Mouse (Mus musculus) right cerebral cortex, postnatal 4 days (tissue): ENCODE data around the gene Amz1.
A peak's percentile ranks its signal among the peaks of the same experiment; 100 is the strongest.

ENCODE experiments used
- DNase-seq: peaks from one replicate; pipeline ENCODE4 v3.0.0-alpha.2; 2022

Amz1 gene

GRCm38 (mm10) chr5:140723822-140724221 is at the start of gene Amz1:
Amz1 (plus strand) TSS chr5:140724127.
- DNase-seq = peak; percentile 78

GRCm38 (mm10) chr5:140675079-140675478 is 48.8 kb upstream of the Amz1 start:
- DNase-seq = no peak

GRCm38 (mm10) chr5:140675640-140676039 is 48.3 kb upstream of the Amz1 start:
- DNase-seq = no peak

GRCm38 (mm10) chr5:140677137-140677536 is 46.8 kb upstream of the Amz1 start:
- DNase-seq = no peak

GRCm38 (mm10) chr5:140680051-140680450 is 43.9 kb upstream of the Amz1 start:
- no peak for DNase-seq

GRCm38 (mm10) chr5:140680950-140681349 is 43.0 kb upstream of the Amz1 start:
- no peak for DNase-seq

- DNase-seq = no peak
These were observed 41.8 kb upstream of the Amz1 start for GRCm38 (mm10) chr5:140682113-140682512.

- DNase-seq = peak; percentile 65
These were observed 39.4 kb upstream of the Amz1 start for GRCm38 (mm10) chr5:140684343-140685148.

- no peak for DNase-seq
These were observed 35.5 kb upstream of the Amz1 start for GRCm38 (mm10) chr5:140688434-140688833.

GRCm38 (mm10) chr5:140695987-140696386 is 27.9 kb upstream of the Amz1 start:
- DNase-seq = no peak

GRCm38 (mm10) chr5:140699776-140700175 is 24.2 kb upstream of the Amz1 start:
- no peak for DNase-seq

- DNase-seq = no peak
These were observed 22.3 kb upstream of the Amz1 start for GRCm38 (mm10) chr5:140701661-140702060.

- peak; percentile 96 for DNase-seq
These were observed 21.8 kb upstream of the Amz1 start, which contains the start of gene Iqce for GRCm38 (mm10) chr5:140702103-140702513. Iqce (minus strand) TSS chr5:140702378.

- no peak for DNase-seq
These were observed 21.2 kb upstream of the Amz1 start for GRCm38 (mm10) chr5:140702618-140703175.

- no peak for DNase-seq
These were observed 20.2 kb upstream of the Amz1 start for GRCm38 (mm10) chr5:140703480-140704377.

GRCm38 (mm10) chr5:140704378-140705251 is 19.3 kb upstream of the Amz1 start, which contains the start of gene Brat1:
Brat1 (plus strand) TSS chr5:140705011.
- DNase-seq = peak; percentile 98

- no peak for DNase-seq
These were observed 18.3 kb upstream of the Amz1 start for GRCm38 (mm10) chr5:140705501-140706171.

- no peak for DNase-seq
These were observed 13.6 kb upstream of the Amz1 start for GRCm38 (mm10) chr5:140710315-140710714.

GRCm38 (mm10) chr5:140711040-140711439 is 12.9 kb upstream of the Amz1 start:
- no peak for DNase-seq

- DNase-seq = no peak
These were observed 3.2 kb upstream of the Amz1 start for GRCm38 (mm10) chr5:140720773-140721172.

- DNase-seq = no peak
These were observed 1.8 kb upstream of the Amz1 start for GRCm38 (mm10) chr5:140722121-140722520.
